Mouse (Mus musculus) MEL (cell line): ENCODE results near the gene Rbm48.

ENCODE experiments used
- CHD2 ChIP-seq: IDR thresholded peaks from 2 replicates; pipeline ENCODE4 v1.6.1; 2011; ENCODE audit warnings: low read length, improper control_type of control experiment
- CTCF ChIP-seq, 3 experiments: IDR thresholded peaks in 2 of 3; conservative IDR thresholded peaks in 1 of 3; 2 replicates each; pipeline ENCODE4 v1.5.1; 2011 to 2012; ENCODE audit warnings: low read length in 3 of 3, low read depth in 2 of 3, mild to moderate bottlenecking in 2 of 3, improper control_type of control experiment in 1 of 3, inconsistent platforms in 1 of 3, mixed read lengths in 1 of 3, moderate library complexity in 1 of 3; ENCODE audit not compliant: control insufficient read depth in 1 of 3, insufficient read depth in 1 of 3, poor library complexity in 1 of 3, severe bottlenecking in 1 of 3
- E2F4 ChIP-seq: IDR thresholded peaks from 2 replicates; pipeline ENCODE4 v1.6.1; 2011; ENCODE audit warnings: low read depth, low read length, improper control_type of control experiment, borderline replicate concordance
- EP300 ChIP-seq, 2 experiments: IDR thresholded peaks; 2 replicates each; pipeline ENCODE4 v1.6.1; 2011; ENCODE audit warnings: improper control_type of control experiment in 2 of 2, low read length in 2 of 2, low read depth in 1 of 2, mild to moderate bottlenecking in 1 of 2
- MEF2A ChIP-seq: IDR thresholded peaks from 2 replicates; pipeline ENCODE4 v1.6.1; 2014; ENCODE audit warnings: low read depth, mild to moderate bottlenecking, inconsistent platforms, low read length, improper control_type of control experiment; ENCODE audit not compliant: poor library complexity, insufficient replicate concordance, severe bottlenecking; ENCODE audit errors: extremely low read depth
- POLR2A ChIP-seq, 2 experiments: IDR thresholded peaks; 2 replicates each; pipeline ENCODE4 v1.6.1; 2011 to 2012; ENCODE audit warnings: low read length in 2 of 2, mild to moderate bottlenecking in 2 of 2, control low read depth in 1 of 2, improper control_type of control experiment in 1 of 2, low read depth in 1 of 2, moderate library complexity in 1 of 2; ENCODE audit not compliant: control insufficient read depth in 1 of 2, insufficient read depth in 1 of 2, poor library complexity in 1 of 2
- RCOR1 ChIP-seq: IDR thresholded peaks from 2 replicates; pipeline ENCODE4 v1.6.1; 2012; ENCODE audit warnings: low read depth, mild to moderate bottlenecking, inconsistent platforms, low read length, improper control_type of control experiment
- USF2 ChIP-seq, 2 experiments: IDR thresholded peaks; 2 replicates each; pipeline ENCODE4 v1.6.1; 2011 to 2012; ENCODE audit warnings: improper control_type of control experiment in 2 of 2, low read length in 2 of 2, borderline replicate concordance in 1 of 2, inconsistent platforms in 1 of 2, low read depth in 1 of 2, mild to moderate bottlenecking in 1 of 2; ENCODE audit not compliant: insufficient read depth in 1 of 2

DNA sequence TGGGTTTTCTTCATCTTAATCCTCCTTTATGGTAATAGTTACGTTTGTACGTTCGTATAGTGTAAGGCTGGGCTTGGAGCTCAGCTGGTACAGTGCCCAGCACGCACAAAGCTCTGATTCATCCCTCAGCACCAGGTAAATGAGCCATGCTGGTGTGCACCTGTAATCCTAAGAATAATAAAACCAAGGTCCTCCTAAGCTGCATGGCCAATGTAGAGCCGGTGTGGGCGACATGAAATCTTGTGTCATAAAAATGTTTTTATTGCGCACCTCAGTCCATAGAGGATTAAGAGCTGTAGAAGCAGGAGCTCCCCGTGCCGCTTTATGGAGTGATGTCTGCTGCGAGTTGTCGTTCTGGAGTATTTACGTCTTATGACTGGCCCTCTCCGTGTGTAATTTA lies 36.9 kb upstream of the Rbm48 start:
- TF ChIP-seq POLR2A (IDR thresholded peaks at IDR 0.05; ENCODE audit: control insufficient read depth in 1 of 2, insufficient read depth in 1 of 2, low read depth in 1 of 2, low read length in 2 of 2, poor library complexity in 1 of 2) (no peak), CTCF (IDR thresholded peaks at IDR 0.05 in 2 of 3, conservative IDR thresholded peaks at IDR 0.05 in 1 of 3; ENCODE audit: control insufficient read depth in 1 of 3, insufficient read depth in 1 of 3, low read depth in 2 of 3, low read length in 3 of 3, poor library complexity in 1 of 3, severe bottlenecking in 1 of 3) (no peak), EP300 (IDR thresholded peaks at IDR 0.05; ENCODE audit: low read depth in 1 of 2, low read length in 2 of 2) (no peak), MEF2A (no peak), USF2 (IDR thresholded peaks at IDR 0.05; ENCODE audit: borderline replicate concordance in 1 of 2, insufficient read depth in 1 of 2, low read depth in 1 of 2, low read length in 2 of 2) (no peak), RCOR1 (no peak), E2F4 (no peak), CHD2 (no peak)
